Mouse (Mus musculus) midbrain, postnatal 0 days (tissue): ENCODE results near the gene Lrrd1. TPM values are rescaled to one million over a fixed set of nuclear protein-coding genes. Genes with fewer than 3 reads are reported as not detected.
"Not testable (repeated sequence)": the region's sequence is repeated elsewhere in the genome, so short reads cannot be mapped to it uniquely, and the experiment has no call there.

Experiments used
- ATAC-seq: fragments of 200-750 bp; cut with Nextera tagmentation; 2 replicates; pipeline ENCODE4 v1.8.0; 2017; ENCODE audit warnings: moderate number of reproducible peaks, mild to moderate bottlenecking, moderate TSS enrichment, moderate library complexity; ENCODE audit not compliant: low FRiP score
- DNase-seq: peaks from one replicate; pipeline ENCODE4 v3.0.0-alpha.2; 2015; ENCODE audit warnings: low spot score
- H3K27ac ChIP-seq: fragments of 300-500 bp; sonication (generic); 2 replicates; pipeline ENCODE4 v1.5.1; 2014; ENCODE audit warnings: low read depth, mild to moderate bottlenecking, low read length, mixed read lengths
- H3K27me3 ChIP-seq: fragments of 300-500 bp; sonication (generic); 2 replicates; pipeline ENCODE4 v1.6.1; 2014; ENCODE audit warnings: low read length, control low read depth, mixed read lengths; ENCODE audit not compliant: insufficient read depth
- H3K36me3 ChIP-seq: fragments of 300-500 bp; sonication (generic); 2 replicates; pipeline ENCODE4 v1.6.1; 2014; ENCODE audit warnings: low read length, control low read depth, mixed read lengths; ENCODE audit not compliant: insufficient read depth
- H3K4me1 ChIP-seq: fragments of 300-500 bp; sonication (generic); 2 replicates; pipeline ENCODE4 v1.6.1; 2014; ENCODE audit warnings: mild to moderate bottlenecking, control low read depth, antibody characterized with exemption, low read length, mixed read lengths; ENCODE audit not compliant: insufficient read depth
- H3K4me2 ChIP-seq: fragments of 300-500 bp; sonication (generic); 2 replicates; pipeline ENCODE4 v1.6.1; 2014; ENCODE audit warnings: low read depth, mild to moderate bottlenecking, low read length, mixed read lengths; ENCODE audit not compliant: poor library complexity, severe bottlenecking
- H3K4me3 ChIP-seq: fragments of 300-500 bp; sonication (generic); 2 replicates; pipeline ENCODE4 v1.5.1; 2014; ENCODE audit warnings: low read depth, mild to moderate bottlenecking, low read length, moderate library complexity
- H3K9ac ChIP-seq: fragments of 300-500 bp; sonication (generic); replicated peaks from 2 replicates; pipeline ENCODE4 v1.6.1; 2014; ENCODE audit warnings: mild to moderate bottlenecking, low read length, moderate library complexity, mixed read lengths; ENCODE audit not compliant: poor library complexity, severe bottlenecking
- H3K9me3 ChIP-seq: fragments of 300-500 bp; sonication (generic); 2 replicates; pipeline ENCODE4 v1.6.1; 2016; ENCODE audit warnings: low read length, control low read depth
- CTCF ChIP-seq: IDR thresholded peaks from 2 replicates; pipeline ENCODE4 v1.5.1; 2016; ENCODE audit warnings: antibody characterized with exemption, mild to moderate bottlenecking
- WGBS: fragments of 180-500 bp; shearing (Covaris S2); extraction: QIAGEN DNeasy Blood & Tissue Kit; methylation state at CpG from one replicate; pipeline ENCODE4 v1.1.7; 2014; 5-methylcytosine and 5-hydroxymethylcytosine counted together
- polyA plus RNA-seq: library from polyadenylated mRNA; unstranded; fragments of >200 nt; fragmentation: Nextera tagmentation; extraction: Ambion mirVana; gene quantifications from 2 replicates; pipeline ENCODE4 v1.2.1, GENCODE M21; 2015
- total RNA-seq: library from RNA; depleted of rRNA; stranded (reverse); fragments of >200 nt; gene quantifications from 2 replicates; pipeline ENCODE4 v1.2.3, GENCODE M21; 2014; rRNA removed

Gene Lrrd1
- not detected in 2 replicates for total RNA-seq
- 0.17 TPM in 1 of 2 replicates, not detected in the other for polyA plus RNA-seq

GRCm38 (mm10) chr5:3845026-3845425 is at the start of gene Lrrd1:
Gene Lrrd1, plus strand, starts transcription at chr5:3845173.
- Histone ChIP-seq H3K9ac (peak within 1 kb of the TSS; percentile 50), H3K4me2 (peak within 1 kb of the TSS; percentile 65), H3K27ac (no peak within 1 kb of the TSS), H3K9me3 (no peaks in the 10 kb centered on the region), H3K4me1 (no peaks in the 10 kb centered on the region), H3K4me3 (peak within 1 kb of the TSS; percentile 33), H3K36me3 (no peaks in the 10 kb centered on the region), H3K27me3 (no peaks in the 10 kb centered on the region)
- DNase-seq (no peak), ATAC-seq (peak; percentile 49; the same call in 1 of the 2 replicates)
- TF ChIP-seq CTCF: no peak
- 2% methylated on average over 24 of the region's 24 CpGs for WGBS

- H3K4me2 ChIP-seq, H3K27me3 ChIP-seq, H3K9me3 ChIP-seq, ATAC-seq, H3K27ac ChIP-seq, H3K4me1 ChIP-seq, H3K9ac ChIP-seq, H3K4me3 ChIP-seq, DNase-seq, H3K36me3 ChIP-seq: not testable (repeated sequence)
- 90% methylated on average over 2 of the region's 2 CpGs for WGBS
Observed at GRCm38 (mm10) chr5:3797101-3797500, 47.9 kb upstream of the Lrrd1 start.

GRCm38 (mm10) chr5:3798656-3799055 is 46.3 kb upstream of the Lrrd1 start:
- not testable (repeated sequence) for H3K4me2 ChIP-seq, H3K4me3 ChIP-seq, H3K9me3 ChIP-seq, H3K27ac ChIP-seq, H3K4me1 ChIP-seq, DNase-seq, H3K9ac ChIP-seq, H3K27me3 ChIP-seq, H3K36me3 ChIP-seq, ATAC-seq

- Histone ChIP-seq H3K4me3 (no peak overlapping the region), H3K36me3 (no peaks in the 10 kb centered on the region), H3K4me1 (peaks cover 4% of the 10 kb centered on the region; the same call in 1 of the 2 replicates), H3K27me3 (no peaks in the 10 kb centered on the region), H3K9ac (no peak overlapping the region), H3K27ac (no peak overlapping the region), H3K4me2 (no peak overlapping the region), H3K9me3 (no peaks in the 10 kb centered on the region)
- ATAC-seq (no peak), DNase-seq (no peak)
- 95% methylated on average over 1 of the region's 1 CpGs for WGBS
- no peak for TF ChIP-seq CTCF
Observed at GRCm38 (mm10) chr5:3800041-3800440, 44.9 kb upstream of the Lrrd1 start.

- peaks cover 4% of the 10 kb centered on the region; the same call in 1 of the 2 replicates for H3K4me1 ChIP-seq
- H3K27me3 ChIP-seq: no peaks in the 10 kb centered on the region
- no peak overlapping the region for H3K27ac ChIP-seq
- no peak for ATAC-seq
- H3K4me2 ChIP-seq: peak overlapping the region; percentile 35; the same call in 1 of the 2 replicates
- H3K9me3 ChIP-seq: no peaks in the 10 kb centered on the region
- H3K36me3 ChIP-seq: no peaks in the 10 kb centered on the region
- TF ChIP-seq CTCF: no peak
- H3K4me3 ChIP-seq: no peak overlapping the region
- DNase-seq: no peak
- 74% methylated on average over 4 of the region's 4 CpGs for WGBS
- no peak overlapping the region for H3K9ac ChIP-seq
Observed at GRCm38 (mm10) chr5:3800881-3801280, 44.1 kb upstream of the Lrrd1 start.

- DNase-seq: peak; percentile 5
- peak; percentile 12; the same call in 1 of the 2 replicates for ATAC-seq
- H3K36me3 ChIP-seq: no peaks in the 10 kb centered on the region
- 5% methylated on average over 18 of the region's 18 CpGs for WGBS
- no peaks in the 10 kb centered on the region for H3K27me3 ChIP-seq
- H3K9me3 ChIP-seq: no peaks in the 10 kb centered on the region
- H3K4me3 ChIP-seq: peak overlapping the region; percentile 95
- H3K4me2 ChIP-seq: peak overlapping the region; percentile 77
- H3K9ac ChIP-seq: peak overlapping the region; percentile 83
- TF ChIP-seq CTCF: no peak
- H3K27ac ChIP-seq: peak overlapping the region; percentile 89
- H3K4me1 ChIP-seq: peaks cover 4% of the 10 kb centered on the region; the same call in 1 of the 2 replicates
Observed at GRCm38 (mm10) chr5:3801672-3802432, 43.1 kb upstream of the Lrrd1 start.
